Mouse (Mus musculus) heart, embryonic 16.5 days (tissue): ENCODE data around the gene Creb3. TPM values are rescaled to one million over a fixed set of nuclear protein-coding genes. Genes with fewer than 3 reads are reported as not detected.
A peak's percentile ranks its signal among the peaks of the same experiment; 100 is the strongest.

ENCODE experiments used
- ATAC-seq: fragments of 200-750 bp; cut with Nextera tagmentation; replicated peaks from 2 replicates; pipeline ENCODE4 v1.8.0; 2017; ENCODE audit warnings: moderate number of reproducible peaks; ENCODE audit not compliant: insufficient read depth, low FRiP score; ENCODE audit errors: extremely low read depth
- H3K27ac ChIP-seq: fragments of 300-500 bp; sonication (generic); 2 replicates; pipeline ENCODE4 v1.5.1; 2014; ENCODE audit warnings: mild to moderate bottlenecking, low read length, control low read depth, moderate library complexity
- H3K27me3 ChIP-seq: fragments of 300-500 bp; sonication (generic); 2 replicates; pipeline ENCODE4 v1.6.1; 2014; ENCODE audit warnings: low read length, mixed read lengths; ENCODE audit not compliant: control insufficient read depth, insufficient read depth
- H3K36me3 ChIP-seq: fragments of 300-500 bp; sonication (generic); 2 replicates; pipeline ENCODE4 v1.6.1; 2014; ENCODE audit not compliant: control insufficient read depth, insufficient read depth
- H3K4me1 ChIP-seq: fragments of 300-500 bp; sonication (generic); 2 replicates; pipeline ENCODE4 v1.6.1; 2014; ENCODE audit warnings: low read length, mixed read lengths; ENCODE audit not compliant: control insufficient read depth, insufficient read depth
- H3K4me2 ChIP-seq: fragments of 300-500 bp; sonication (generic); 2 replicates; pipeline ENCODE4 v1.6.1; 2014; ENCODE audit warnings: low read depth, mild to moderate bottlenecking, control low read depth, low read length
- H3K4me3 ChIP-seq: fragments of 300-500 bp; sonication (generic); 2 replicates; pipeline ENCODE4 v1.5.1; 2014; ENCODE audit warnings: mild to moderate bottlenecking, control low read depth, low read length
- H3K9ac ChIP-seq: fragments of 300-500 bp; sonication (generic); 2 replicates; pipeline ENCODE4 v1.6.1; 2014; ENCODE audit warnings: low read length, control low read depth
- H3K9me3 ChIP-seq: fragments of 300-500 bp; sonication (generic); replicated peaks from 2 replicates; pipeline ENCODE4 v1.6.1; 2016; ENCODE audit warnings: low read length; ENCODE audit not compliant: control insufficient read depth
- WGBS: fragments of 180-500 bp; shearing (Covaris S2); extraction: QIAGEN DNeasy Blood & Tissue Kit; methylation state at CpG from one replicate; pipeline ENCODE4 v1.1.7; 2014; 5-methylcytosine and 5-hydroxymethylcytosine counted together
- polyA plus RNA-seq: library from polyadenylated mRNA; unstranded; fragments of >200 nt; fragmentation: Nextera tagmentation; extraction: Ambion mirVana; gene quantifications from 2 replicates; pipeline ENCODE4 v1.2.1, GENCODE M21; 2015

Creb3 gene
- polyA plus RNA-seq: 60.3 and 61.8 TPM in 2 replicates

- under 1% methylated on average over 62 of the region's 62 CpGs for WGBS
- H3K9ac ChIP-seq: peak within 1 kb of the TSS; percentile 100
- H3K4me2 ChIP-seq: peak within 1 kb of the TSS; percentile 93
- peak within 1 kb of the TSS; percentile 100 for H3K27ac ChIP-seq
- peaks cover 27% of the 10 kb centered on the region for H3K36me3 ChIP-seq
- H3K4me3 ChIP-seq: peak within 1 kb of the TSS; percentile 98
- peak; percentile 88 for ATAC-seq
- H3K4me1 ChIP-seq: peaks cover 50% of the 10 kb centered on the region
- H3K27me3 ChIP-seq: no peaks in the 10 kb centered on the region
- H3K9me3 ChIP-seq: no peaks in the 10 kb centered on the region
These were observed at the start of gene Creb3, which contains the start of gene Tln1 for GRCm38 (mm10) chr4:43561997-43562768. Creb3 (plus strand) TSS chr4:43562332. Tln1 (minus strand) TSS chr4:43562691.

GRCm38 (mm10) chr4:43512653-43513052, 49.5 kb upstream of the Creb3 start:
- no peak overlapping the region for H3K27ac ChIP-seq
- no peak overlapping the region for H3K4me3 ChIP-seq
- no peak for ATAC-seq
- H3K4me1 ChIP-seq: peaks cover 23% of the 10 kb centered on the region
- 41% methylated on average over 7 of the region's 7 CpGs for WGBS
- H3K9me3 ChIP-seq: no peaks in the 10 kb centered on the region
- no peak overlapping the region for H3K9ac ChIP-seq
- no peak overlapping the region for H3K4me2 ChIP-seq
- peaks cover 8% of the 10 kb centered on the region; the same call in 1 of the 2 replicates for H3K36me3 ChIP-seq
- no peaks in the 10 kb centered on the region for H3K27me3 ChIP-seq

GRCm38 (mm10) chr4:43513300-43513699, 48.8 kb upstream of the Creb3 start:
- no peak overlapping the region for H3K27ac ChIP-seq
- peaks cover 8% of the 10 kb centered on the region; the same call in 1 of the 2 replicates for H3K36me3 ChIP-seq
- H3K4me3 ChIP-seq: no peak overlapping the region
- H3K4me2 ChIP-seq: no peak overlapping the region
- H3K9me3 ChIP-seq: no peaks in the 10 kb centered on the region
- 91% methylated on average over 4 of the region's 4 CpGs for WGBS
- no peaks in the 10 kb centered on the region for H3K27me3 ChIP-seq
- no peak overlapping the region for H3K9ac ChIP-seq
- peaks cover 18% of the 10 kb centered on the region for H3K4me1 ChIP-seq
- no peak for ATAC-seq

GRCm38 (mm10) chr4:43513791-43514190, 48.3 kb upstream of the Creb3 start:
- Histone ChIP-seq H3K27me3 (no peaks in the 10 kb centered on the region), H3K9me3 (no peaks in the 10 kb centered on the region), H3K27ac (no peak overlapping the region), H3K36me3 (peaks cover 9% of the 10 kb centered on the region; the same call in 1 of the 2 replicates), H3K4me3 (no peak overlapping the region), H3K9ac (no peak overlapping the region), H3K4me1 (peaks cover 14% of the 10 kb centered on the region), H3K4me2 (no peak overlapping the region)
- whole genome bisulfite sequencing: 52% methylated on average over 4 of the region's 4 CpGs
- ATAC-seq: no peak

- no peaks in the 10 kb centered on the region for H3K9me3 ChIP-seq
- H3K4me3 ChIP-seq: no peak overlapping the region
- H3K4me1 ChIP-seq: peaks cover 27% of the 10 kb centered on the region
- 56% methylated on average over 11 of the region's 11 CpGs for WGBS
- H3K27ac ChIP-seq: no peak overlapping the region
- H3K4me2 ChIP-seq: no peak overlapping the region
- no peak overlapping the region for H3K9ac ChIP-seq
- H3K36me3 ChIP-seq: peaks cover 14% of the 10 kb centered on the region; the same call in 1 of the 2 replicates
- no peak for ATAC-seq
- H3K27me3 ChIP-seq: no peaks in the 10 kb centered on the region
These were observed 46.1 kb upstream of the Creb3 start for GRCm38 (mm10) chr4:43515764-43516708.

- Histone ChIP-seq H3K9ac (no peak overlapping the region), H3K4me1 (peaks cover 31% of the 10 kb centered on the region), H3K36me3 (peaks cover 14% of the 10 kb centered on the region; the same call in 1 of the 2 replicates), H3K27me3 (no peaks in the 10 kb centered on the region), H3K4me2 (peak overlapping the region; percentile 60), H3K9me3 (no peaks in the 10 kb centered on the region), H3K27ac (no peak overlapping the region), H3K4me3 (peak overlapping the region; percentile 30; the same call in 1 of the 2 replicates)
- no peak for ATAC-seq
- WGBS: 38% methylated on average over 10 of the region's 10 CpGs
These were observed 42.6 kb upstream of the Creb3 start for GRCm38 (mm10) chr4:43519551-43519950.

GRCm38 (mm10) chr4:43519956-43520355, 42.2 kb upstream of the Creb3 start:
- peaks cover 14% of the 10 kb centered on the region; the same call in 1 of the 2 replicates for H3K36me3 ChIP-seq
- H3K9me3 ChIP-seq: no peaks in the 10 kb centered on the region
- 0 out of 2 replicates have a peak, but pooled peaks have one; percentile 29 for ATAC-seq
- no peak overlapping the region for H3K9ac ChIP-seq
- peak overlapping the region; percentile 60 for H3K4me2 ChIP-seq
- H3K4me3 ChIP-seq: peak overlapping the region; percentile 30; the same call in 1 of the 2 replicates
- no peaks in the 10 kb centered on the region for H3K27me3 ChIP-seq
- 12% methylated on average over 6 of the region's 6 CpGs for WGBS
- H3K4me1 ChIP-seq: peaks cover 27% of the 10 kb centered on the region
- H3K27ac ChIP-seq: peak overlapping the region; percentile 30

GRCm38 (mm10) chr4:43527880-43528279, 34.3 kb upstream of the Creb3 start:
- no peak overlapping the region for H3K4me2 ChIP-seq
- no peak for ATAC-seq
- no peak overlapping the region for H3K27ac ChIP-seq
- peaks cover 10% of the 10 kb centered on the region; the same call in 1 of the 2 replicates for H3K4me1 ChIP-seq
- WGBS: 65% methylated on average over 5 of the region's 5 CpGs
- no peak overlapping the region for H3K9ac ChIP-seq
- peaks cover 21% of the 10 kb centered on the region for H3K36me3 ChIP-seq
- H3K4me3 ChIP-seq: no peak overlapping the region
- H3K9me3 ChIP-seq: no peaks in the 10 kb centered on the region
- H3K27me3 ChIP-seq: no peaks in the 10 kb centered on the region
